Mouse (Mus musculus) thymus, adult 2 months (tissue): Measurements from ENCODE around the gene Polr2c.

Experiments
- CTCF ChIP-seq: fragments of 200-500 bp; IDR thresholded peaks from 2 replicates; pipeline ENCODE4 v1.5.1; 2012; ENCODE audit warnings: mild to moderate bottlenecking, control low read depth, low read length, moderate library complexity, borderline replicate concordance; ENCODE audit not compliant: control insufficient read depth, poor library complexity, insufficient read depth; ENCODE audit errors: extremely low read depth
- POLR2A ChIP-seq: fragments of 200-500 bp; IDR thresholded peaks from 2 replicates; pipeline ENCODE4 v1.6.1; 2012; ENCODE audit warnings: mild to moderate bottlenecking, low read length, control low read depth, moderate library complexity; ENCODE audit not compliant: control insufficient read depth, poor library complexity, insufficient read depth; ENCODE audit errors: extremely low read depth

- TF ChIP-seq POLR2A (no peak), CTCF (no peak)
Observed at GRCm38 (mm10) chr8:94872156-94872555, 14.9 kb downstream of the Polr2c start.
